Mouse (Mus musculus) lung, postnatal 0 days (tissue): Measurements from ENCODE around the gene Gm30191.

Source experiments
- CTCF ChIP-seq: IDR thresholded peaks from 2 replicates; pipeline ENCODE4 v1.5.1; 2016; ENCODE audit warnings: antibody characterized with exemption, mild to moderate bottlenecking
- EP300 ChIP-seq: IDR thresholded peaks from 2 replicates; pipeline ENCODE4 v1.6.1; 2016; ENCODE audit warnings: antibody characterized with exemption, mild to moderate bottlenecking, control low read depth

GRCm38 (mm10) chr4:134284942-134285341 lies 38.2 kb downstream of the Gm30191 start:
- no peak for TF ChIP-seq CTCF
- no peak for TF ChIP-seq EP300
